Mouse (Mus musculus): ENCODE data around the gene Gm20721. TPM values are rescaled to one million over a fixed set of nuclear protein-coding genes. Genes with fewer than 3 reads are reported as not detected.

Gene Gm20721
- polyA plus RNA-seq, 1 experiment from 2014 or later: 8.6 TPM

GRCm38 (mm10) chr2:174285921-174286470, 60.5 kb downstream of the Gm20721 start:
- peaks cover 50% of the 10 kb centered on the region for H3K36me3 ChIP-seq (replicated peaks; ENCODE audit: control insufficient read depth, insufficient read depth)
- H3K9me3 ChIP-seq (ENCODE audit: control insufficient read depth, low read length): peaks cover 23% of the 10 kb centered on the region
- peak overlapping the region; percentile 26 for H3K4me3 ChIP-seq (replicated peaks; ENCODE audit: low read length)
- peaks cover 58% of the 10 kb centered on the region for H3K27me3 ChIP-seq (ENCODE audit: control insufficient read depth, insufficient read depth, low read length)
- H3K9ac ChIP-seq: no peak overlapping the region
- ATAC-seq (ENCODE audit: low FRiP score) (no peak), DNase-seq (ENCODE audit: low spot score) (no peak)
- H3K4me2 ChIP-seq (replicated peaks): peak overlapping the region; percentile 12; the same call in 1 of the 2 replicates
- peaks cover 15% of the 10 kb centered on the region for H3K4me1 ChIP-seq (replicated peaks; ENCODE audit: control insufficient read depth, insufficient read depth, low read length)
- WGBS: 53% methylated on average over 34 of the region's 34 CpGs
- H3K27ac ChIP-seq: no peak overlapping the region

GRCm38 (mm10) chr2:174284807-174285457, 61.6 kb downstream of the Gm20721 start:
- Histone ChIP-seq H3K4me2 (replicated peaks) (peak overlapping the region; percentile 49), H3K9ac (no peak overlapping the region; the same call in 1 of the 2 replicates), H3K36me3 (replicated peaks; ENCODE audit: control insufficient read depth, insufficient read depth) (peaks cover 61% of the 10 kb centered on the region), H3K4me1 (replicated peaks; ENCODE audit: control insufficient read depth, insufficient read depth, low read length) (peaks cover 4% of the 10 kb centered on the region; the same call in 1 of the 2 replicates), H3K4me3 (replicated peaks; ENCODE audit: low read length) (peak overlapping the region; percentile 26), H3K27me3 (ENCODE audit: control insufficient read depth, insufficient read depth, low read length) (peaks cover 58% of the 10 kb centered on the region), H3K27ac (no peak overlapping the region), H3K9me3 (ENCODE audit: control insufficient read depth, low read length) (peaks cover 23% of the 10 kb centered on the region)
- 46% methylated on average over 58 of the region's 58 CpGs for WGBS
- ATAC-seq (ENCODE audit: low FRiP score) (no peak), DNase-seq (ENCODE audit: low spot score) (no peak)

- H3K27me3 ChIP-seq (ENCODE audit: control insufficient read depth, insufficient read depth, low read length): peaks cover 56% of the 10 kb centered on the region
- DNase-seq (ENCODE audit: low spot score) (peak; percentile 61), ATAC-seq (ENCODE audit: low FRiP score) (peak; percentile 50; the same call in 1 of the 2 replicates)
- H3K9ac ChIP-seq: no peak within 1 kb of the TSS; the same call in 1 of the 2 replicates
- H3K36me3 ChIP-seq (replicated peaks; ENCODE audit: control insufficient read depth, insufficient read depth): peaks cover 61% of the 10 kb centered on the region
- H3K4me1 ChIP-seq (replicated peaks; ENCODE audit: control insufficient read depth, insufficient read depth, low read length): 0 out of 2 replicates have a peak, but pooled peaks cover 3% of the 10 kb centered on the region
- peaks cover 23% of the 10 kb centered on the region for H3K9me3 ChIP-seq (ENCODE audit: control insufficient read depth, low read length)
- H3K4me2 ChIP-seq (replicated peaks): peak within 1 kb of the TSS; percentile 49
- H3K4me3 ChIP-seq (replicated peaks; ENCODE audit: low read length): peak within 1 kb of the TSS; percentile 26
- no peak within 1 kb of the TSS for H3K27ac ChIP-seq
- 60% methylated on average over 19 of the region's 19 CpGs for WGBS
Measured at GRCm38 (mm10) chr2:174284011-174284410, 62.5 kb downstream of the Gm20721 start, which contains the start of gene Gnas. Gnas (plus strand) TSS chr2:174284320.

- ATAC-seq (ENCODE audit: low FRiP score): no peak
- Histone ChIP-seq H3K4me2 (replicated peaks) (peak overlapping the region; percentile 49), H3K36me3 (replicated peaks; ENCODE audit: control insufficient read depth, insufficient read depth) (peaks cover 61% of the 10 kb centered on the region), H3K27ac (no peak overlapping the region), H3K9ac (no peak overlapping the region), H3K9me3 (ENCODE audit: control insufficient read depth, low read length) (peaks cover 23% of the 10 kb centered on the region), H3K27me3 (ENCODE audit: control insufficient read depth, insufficient read depth, low read length) (peaks cover 51% of the 10 kb centered on the region), H3K4me3 (replicated peaks; ENCODE audit: low read length) (peak overlapping the region; percentile 26; the same call in 1 of the 2 replicates), H3K4me1 (replicated peaks; ENCODE audit: control insufficient read depth, insufficient read depth, low read length) (0 out of 2 replicates have a peak, but pooled peaks cover 3% of the 10 kb centered on the region)
- WGBS: 52% methylated on average over 11 of the region's 11 CpGs
- no peak for DNase-seq (ENCODE audit: low spot score)
Measured at GRCm38 (mm10) chr2:174283341-174283740, 63.2 kb downstream of the Gm20721 start.

Other genes with a start within 250 kb of the Gm20721 start
- 12.5 and 14.6 TPM in 2 replicates for gene Npepl1, start 236.4 kb downstream of the Gm20721 start, polyA plus RNA-seq (2014; fragmentation: Nextera tagmentation; extraction: Ambion mirVana)
- gene Gnas, start 62.4 kb downstream of the Gm20721 start, polyA plus RNA-seq (2014; fragmentation: Nextera tagmentation; extraction: Ambion mirVana): 1,800 and 1,897 TPM in 2 replicates
- 102 and 106 TPM in 2 replicates for gene Nelfcd, start 69.1 kb upstream of the Gm20721 start, polyA plus RNA-seq (2014; fragmentation: Nextera tagmentation; extraction: Ambion mirVana)
- 75.0 and 80.5 TPM in 2 replicates for gene Ctsz, start 92.3 kb upstream of the Gm20721 start, polyA plus RNA-seq (2014; fragmentation: Nextera tagmentation; extraction: Ambion mirVana)
- gene Tubb1, start 104.0 kb upstream of the Gm20721 start, polyA plus RNA-seq (2014; fragmentation: Nextera tagmentation; extraction: Ambion mirVana): 0.82 and 0.93 TPM in 2 replicates
- gene Atp5e, start 117.4 kb upstream of the Gm20721 start, polyA plus RNA-seq (2014; fragmentation: Nextera tagmentation; extraction: Ambion mirVana): 793 and 981 TPM in 2 replicates
- 108 and 118 TPM in 2 replicates for gene Prelid3b, start 126.4 kb upstream of the Gm20721 start, polyA plus RNA-seq (2014; fragmentation: Nextera tagmentation; extraction: Ambion mirVana)